Mouse (Mus musculus): Measurements from ENCODE around the gene Serpinb6a. TPM values are rescaled to one million over a fixed set of nuclear protein-coding genes. Genes with fewer than 3 reads are reported as not detected.
A peak's percentile ranks its signal among the peaks of the same experiment; 100 is the strongest.
"Not testable (repeated sequence)": the region's sequence is repeated elsewhere in the genome, so short reads cannot be mapped to it uniquely, and the experiment has no call there.

The Serpinb6a gene
- total RNA-seq, 2 experiments from 2014 or later = 80.7 to 88.4 TPM

DNA sequence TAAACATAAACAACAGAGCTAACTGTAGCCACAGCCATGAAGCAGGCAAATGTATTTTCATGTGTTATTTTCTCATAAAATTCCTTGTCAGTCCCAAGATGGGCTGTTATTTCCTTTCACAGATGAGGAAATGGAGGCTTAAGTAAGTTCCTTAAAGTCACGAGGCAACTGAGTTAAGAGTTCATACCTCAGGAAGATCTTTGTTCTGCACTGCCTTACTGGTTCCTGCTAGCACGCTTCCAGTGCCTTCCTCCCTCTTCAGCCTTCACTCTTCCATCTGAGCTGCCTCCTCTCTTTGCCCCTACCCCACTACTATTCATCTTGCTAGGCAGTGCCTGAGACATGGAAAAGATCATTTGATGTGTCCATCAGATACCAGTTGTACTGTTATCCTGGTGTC lies 4.6 kb upstream of the Serpinb6a start:
- intact Hi-C loops (cut with DNase I; ENCODE audit: low total_unique reads) = no loop called here
- DNase-seq = no peak

GRCm38 (mm10) chr13:34003058-34003457 lies 464 bp upstream of the Serpinb6a start:
- intact Hi-C loops (cut with DNase I; ENCODE audit: low total_unique reads) = no loop called here
- DNase-seq = no peak

- intact Hi-C loops (cut with DNase I; ENCODE audit: low total_unique reads) = no loop called here
- DNase-seq = peak; percentile 71
Measured at GRCm38 (mm10) chr13:33995197-33995596, 7.4 kb downstream of the Serpinb6a start.

GRCm38 (mm10) chr13:33989625-33990024 lies 13.0 kb downstream of the Serpinb6a start:
- intact Hi-C loops (cut with DNase I; ENCODE audit: low total_unique reads) = no loop called here
- DNase-seq = no peak

GRCm38 (mm10) chr13:33966574-33966973 lies 36.0 kb downstream of the Serpinb6a start:
- no peak for DNase-seq
- intact Hi-C loops (cut with DNase I; ENCODE audit: low total_unique reads) = no loop called here

DNA sequence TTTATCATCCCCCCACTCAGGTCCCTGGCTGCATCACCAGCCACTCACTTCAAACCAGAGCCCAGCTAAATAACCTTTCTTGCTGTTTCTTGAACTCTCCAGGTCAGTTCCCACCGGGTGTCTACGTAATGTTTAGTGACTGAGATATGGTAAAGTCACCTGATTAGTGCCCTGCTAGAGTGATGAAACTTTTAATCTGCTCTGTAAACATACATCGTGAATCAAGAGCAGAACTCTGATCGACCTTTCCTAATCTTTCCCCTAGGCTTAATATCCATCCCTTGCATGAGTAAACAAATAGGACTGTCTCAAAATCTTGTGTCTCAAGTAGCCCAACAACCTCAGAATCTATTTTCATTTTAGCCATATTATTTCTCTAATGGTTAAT lies 36.6 kb downstream of the Serpinb6a start:
- DNase-seq = no peak
- intact Hi-C loops (cut with DNase I; ENCODE audit: low total_unique reads) = no loop called here

- intact Hi-C loops (cut with DNase I; ENCODE audit: low total_unique reads) = no loop called here
Measured at GRCm38 (mm10) chr13:33965056-33966024, 37.3 kb downstream of the Serpinb6a start.

GRCm38 (mm10) chr13:33964206-33965046 lies 38.2 kb downstream of the Serpinb6a start, which contains the start of gene Nqo2:
Gene Nqo2 (plus strand): TSS chr13:33964687.
- intact Hi-C loops (cut with DNase I; ENCODE audit: low total_unique reads) = no loop called here
- peak; percentile 69 for DNase-seq

More at GRCm38 (mm10) chr13:33965056-33966024, 37.3 kb downstream of the Serpinb6a start:
- no peak for DNase-seq

DNA sequence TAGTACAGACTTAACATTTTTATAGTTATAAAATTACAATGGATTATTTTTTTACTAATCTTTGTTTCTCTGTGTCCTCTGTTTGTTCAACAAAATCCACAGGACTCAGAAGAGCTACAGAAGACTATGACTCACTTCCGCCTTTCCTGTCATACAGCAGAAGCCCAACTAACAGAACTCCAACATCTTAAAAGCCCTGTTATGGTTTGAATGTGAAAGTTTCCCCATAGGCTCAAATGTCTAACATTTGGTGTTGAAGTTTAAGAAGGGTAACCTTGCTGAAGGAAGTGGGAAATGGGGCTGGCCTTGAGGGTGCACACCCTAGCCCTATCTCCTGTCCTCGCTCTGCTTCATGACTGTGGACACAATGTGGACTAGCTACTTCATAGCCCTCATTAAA lies 42.8 kb downstream of the Serpinb6a start:
- DNase-seq = no peak
- intact Hi-C loops (cut with DNase I; ENCODE audit: low total_unique reads) = no loop called here

GRCm38 (mm10) chr13:33956571-33957421 lies 45.8 kb downstream of the Serpinb6a start:
- no peak for DNase-seq
- intact Hi-C loops (cut with DNase I; ENCODE audit: low total_unique reads) = no loop called here

DNA sequence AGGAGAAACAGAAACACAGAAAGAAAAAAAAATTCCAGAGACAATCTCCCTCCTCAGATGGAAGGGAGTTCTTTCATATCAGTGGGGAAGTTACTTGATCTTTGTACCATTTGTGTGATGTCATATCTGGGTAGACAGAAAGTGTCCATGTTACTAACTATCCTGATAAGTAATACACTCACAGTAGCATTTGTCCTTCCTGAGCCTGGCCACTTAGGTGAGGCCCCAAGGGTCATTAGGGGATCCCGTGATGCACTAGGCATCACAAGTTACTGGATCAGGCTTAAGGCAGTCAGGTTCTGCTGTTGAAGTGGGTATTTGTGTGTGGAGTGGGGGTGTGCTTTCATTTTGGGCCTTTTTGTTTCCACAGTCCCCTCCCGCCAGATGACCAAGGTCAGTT lies 49.6 kb downstream of the Serpinb6a start:
- intact Hi-C loops (cut with DNase I; ENCODE audit: low total_unique reads) = no loop called here
- no peak for DNase-seq

DNA sequence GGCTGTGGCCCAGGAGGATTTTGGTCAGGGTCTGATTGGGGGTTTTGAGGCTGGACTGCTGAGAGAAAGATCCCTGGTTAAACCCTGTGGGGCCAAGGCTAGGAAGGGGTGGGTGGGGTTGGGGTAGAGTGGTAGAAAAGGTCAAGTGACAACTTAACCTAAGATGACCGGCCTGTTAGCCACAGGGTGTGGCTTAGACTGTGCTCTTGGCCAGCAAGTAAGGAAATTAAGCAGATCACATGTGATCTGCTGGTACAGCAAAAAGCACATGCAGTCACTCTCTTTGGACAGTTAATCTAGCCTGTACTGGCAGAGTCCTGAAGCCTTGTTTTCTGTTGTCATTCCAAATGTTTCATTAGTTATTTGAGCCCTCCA lies 50.5 kb downstream of the Serpinb6a start:
- DNase-seq = peak; percentile 9
- intact Hi-C loops (cut with DNase I; ENCODE audit: low total_unique reads) = no loop called here

GRCm38 (mm10) chr13:33951308-33952074 lies 51.1 kb downstream of the Serpinb6a start:
- intact Hi-C loops (cut with DNase I; ENCODE audit: low total_unique reads) = no loop called here
- peak; percentile 9 for DNase-seq

GRCm38 (mm10) chr13:33942212-33942779 lies 60.3 kb downstream of the Serpinb6a start:
- intact Hi-C loops (cut with DNase I; ENCODE audit: low total_unique reads) = no loop called here
- peak; percentile 13 for DNase-seq

DNA sequence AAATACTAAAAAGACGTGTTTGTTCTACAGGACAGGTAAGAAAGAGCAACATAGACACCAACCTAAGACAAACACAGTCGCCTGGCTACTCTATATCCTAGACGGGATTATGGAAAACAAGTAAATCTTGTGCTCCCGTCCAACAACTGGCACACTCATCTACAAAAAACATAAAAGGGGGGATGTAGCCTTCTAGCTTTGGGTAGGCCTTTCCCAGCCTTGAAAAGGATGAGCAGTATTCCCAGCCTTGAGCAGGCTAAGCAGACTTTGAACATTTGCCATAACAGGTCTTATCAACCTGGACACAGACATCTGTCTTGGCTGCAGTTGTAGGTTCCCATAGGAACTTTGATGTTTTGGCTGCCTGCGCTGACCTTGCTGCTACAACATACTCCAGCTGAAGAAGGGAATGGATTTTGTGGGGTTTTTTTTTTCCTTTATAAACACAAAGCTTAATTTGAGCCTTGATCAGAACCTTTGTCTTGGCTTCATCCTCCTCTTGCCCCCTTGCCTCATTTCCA lies 61.2 kb downstream of the Serpinb6a start:
- DNase-seq = no peak
- intact Hi-C loops (cut with DNase I; ENCODE audit: low total_unique reads) = no loop called here

- DNase-seq; intact Hi-C loops (cut with DNase I; ENCODE audit: low total_unique reads): not testable (repeated sequence)
Measured at GRCm38 (mm10) chr13:33937587-33937986, 65.0 kb downstream of the Serpinb6a start.

- intact Hi-C loops (cut with DNase I; ENCODE audit: low total_unique reads) = no loop called here
- DNase-seq = no peak
Measured at GRCm38 (mm10) chr13:33937151-33937550, 65.4 kb downstream of the Serpinb6a start.
